Mouse (Mus musculus) testis, adult 2 months (tissue): Measurements from ENCODE around the gene Lin52.

Experiments
- CTCF ChIP-seq: fragments of 200-500 bp; IDR thresholded peaks from 2 replicates; pipeline ENCODE4 v1.5.1; 2012; ENCODE audit warnings: low read depth, mild to moderate bottlenecking, inconsistent platforms, low read length, moderate library complexity; ENCODE audit not compliant: control insufficient read depth, insufficient read depth, insufficient replicate concordance
- POLR2A ChIP-seq: fragments of 200-500 bp; IDR thresholded peaks from 2 replicates; pipeline ENCODE4 v1.6.1; 2012; ENCODE audit warnings: low read depth, mild to moderate bottlenecking, inconsistent platforms, low read length, moderate library complexity; ENCODE audit not compliant: control insufficient read depth

- peak; percentile 20; the same call in 1 of the 2 replicates for TF ChIP-seq CTCF
- peak; percentile 98 for TF ChIP-seq POLR2A
Measured at GRCm38 (mm10) chr12:84450718-84451646, at the start of gene Lin52, which contains the start of gene Aldh6a1.
